Mouse (Mus musculus) lung, postnatal 25 days (tissue): Measurements from ENCODE around the gene Rexo4.

Experiments used
- DNase-seq: peaks from one replicate; pipeline ENCODE4 v3.0.0; 2022; ENCODE audit warnings: low spot score

Rexo4 gene

GRCm38 (mm10) chr2:26963923-26964723 is at the start of gene Rexo4:
Gene Rexo4, minus strand, starts transcription at chr2:26964386.
- peak; percentile 90 for DNase-seq

DNA sequence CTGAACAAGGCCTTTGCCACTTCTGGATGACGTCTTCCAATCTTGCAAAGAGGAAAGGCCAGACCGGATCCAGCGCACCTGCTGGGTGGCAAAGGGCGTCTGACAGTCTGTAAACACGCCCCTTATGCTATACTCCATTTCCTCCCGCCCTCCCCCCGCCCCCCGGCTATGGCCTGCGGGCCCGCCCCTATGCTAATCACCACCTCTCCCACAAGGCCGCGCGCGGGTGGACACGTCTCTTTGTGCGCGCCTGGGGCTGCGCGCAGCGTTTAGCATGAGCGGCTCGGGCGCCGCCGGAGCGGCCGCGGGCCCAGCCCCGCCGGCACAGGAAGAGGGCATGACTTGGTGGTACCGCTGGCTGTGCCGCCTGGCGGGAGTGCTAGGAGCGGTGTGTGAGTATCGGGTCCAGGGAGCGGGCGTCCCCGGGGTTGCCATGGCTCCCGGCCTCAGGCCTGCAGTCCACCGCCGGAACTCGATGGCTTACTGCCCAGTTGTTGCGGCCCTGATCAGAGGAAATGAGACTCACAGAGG is 45.6 kb upstream of the Rexo4 start, which contains the start of gene Cacfd1:
Gene Cacfd1 (plus strand): TSS at position 213 of the 531 bp plus-strand sequence.
- peak; percentile 87 for DNase-seq

GRCm38 (mm10) chr2:27007701-27008100 is 43.5 kb upstream of the Rexo4 start:
- DNase-seq, result no peak

- no peak for DNase-seq
Measured at GRCm38 (mm10) chr2:27006255-27006654, 42.1 kb upstream of the Rexo4 start.

DNA sequence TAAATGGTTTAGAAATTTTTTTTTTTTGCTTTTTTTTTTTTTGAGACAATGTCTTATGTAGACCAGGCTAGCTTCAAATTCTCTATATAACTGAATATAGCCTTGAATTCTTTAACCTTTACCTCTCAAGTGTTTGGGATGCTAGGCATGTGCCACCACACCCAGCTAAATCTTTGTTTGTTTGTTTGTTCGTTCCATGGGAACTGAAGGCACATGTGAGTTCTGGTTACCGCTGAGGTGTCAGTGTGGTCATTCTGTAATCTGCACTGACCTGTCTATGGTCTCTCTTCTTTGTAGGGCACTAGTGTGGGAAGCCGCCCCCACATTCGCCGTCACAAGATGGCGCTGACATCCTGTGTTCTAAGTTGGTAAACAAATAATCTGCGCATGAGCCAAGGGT is 33.8 kb upstream of the Rexo4 start:
- DNase-seq, result no peak

- DNase-seq, result no peak
Measured at GRCm38 (mm10) chr2:26997498-26997897, 33.3 kb upstream of the Rexo4 start.

DNA sequence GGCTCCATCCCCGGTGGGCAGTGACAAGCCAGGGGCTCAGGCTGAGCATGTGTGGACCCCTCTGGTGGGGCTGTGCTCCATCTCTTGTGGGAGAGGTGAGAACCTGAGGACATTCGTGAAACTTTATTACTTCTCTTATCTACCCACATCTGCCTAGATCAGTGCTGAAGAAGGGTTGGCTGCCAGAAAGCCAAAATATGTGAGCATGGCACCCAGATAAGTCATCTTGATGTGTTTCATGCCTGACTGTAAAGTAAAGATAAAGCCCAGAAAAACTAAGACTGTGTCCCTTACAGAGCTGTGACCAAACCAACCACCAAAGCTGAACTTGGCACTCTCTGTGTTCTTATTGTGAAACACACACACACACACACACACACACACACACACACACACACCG is 29.8 kb upstream of the Rexo4 start:
- DNase-seq, result no peak

DNA sequence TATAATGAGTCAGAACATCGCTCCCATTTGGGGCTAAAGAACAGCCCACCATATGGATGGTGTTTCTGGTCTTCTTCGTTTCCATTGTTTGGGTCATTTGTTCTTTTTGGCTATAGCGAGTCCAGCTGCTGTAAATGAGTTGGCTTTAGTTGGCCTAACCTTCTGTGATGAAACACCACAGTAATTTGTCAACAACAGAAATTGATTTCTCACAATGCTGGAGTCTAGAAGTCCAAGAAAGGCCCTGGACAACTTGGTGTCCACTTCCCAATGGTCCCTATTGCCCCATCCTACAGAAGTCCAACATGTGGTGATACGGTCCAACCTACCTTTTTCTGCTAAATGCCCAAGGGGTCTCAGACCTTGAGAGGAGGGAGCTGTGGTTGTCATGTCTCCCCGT is 20.5 kb upstream of the Rexo4 start:
- no peak for DNase-seq

DNA sequence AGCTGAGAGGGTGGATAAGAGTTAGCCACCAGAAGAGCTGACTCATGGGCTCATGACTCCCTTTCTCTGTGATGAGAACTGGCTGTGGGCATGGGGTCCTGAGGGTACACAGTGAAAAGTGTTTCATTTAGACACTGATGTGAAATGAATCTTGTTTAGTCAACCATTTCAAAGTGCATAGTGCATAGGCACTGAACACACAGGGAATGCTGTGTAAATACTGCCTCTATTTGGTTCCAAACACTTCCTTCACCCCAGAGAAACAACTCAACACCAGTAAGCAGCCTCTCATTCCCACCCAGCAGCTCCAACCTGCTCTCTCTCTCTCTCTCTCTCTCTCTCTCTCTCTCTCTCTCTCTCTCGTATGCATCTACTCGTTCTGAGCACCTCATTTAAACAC is 20.0 kb upstream of the Rexo4 start:
- no peak for DNase-seq

DNA sequence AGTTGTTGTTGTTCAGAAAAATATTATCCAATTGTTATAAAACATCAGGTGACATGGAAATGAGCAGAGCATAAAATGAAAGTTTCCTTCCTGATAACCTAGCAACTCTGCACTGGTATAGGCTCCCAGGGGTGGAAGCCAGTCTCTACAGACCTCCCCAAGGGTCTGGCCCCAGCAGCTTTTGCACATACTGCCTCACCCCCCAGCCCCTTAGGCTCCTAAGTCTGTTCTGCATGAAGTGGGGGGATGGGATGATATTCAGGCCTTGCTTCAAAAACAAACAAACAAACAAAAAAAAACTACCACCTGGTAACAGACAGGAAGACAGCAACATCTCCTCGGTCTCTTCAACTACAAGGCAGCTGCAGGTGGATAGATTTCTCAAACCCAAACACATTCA is 16.2 kb upstream of the Rexo4 start:
- DNase-seq, result no peak

DNA sequence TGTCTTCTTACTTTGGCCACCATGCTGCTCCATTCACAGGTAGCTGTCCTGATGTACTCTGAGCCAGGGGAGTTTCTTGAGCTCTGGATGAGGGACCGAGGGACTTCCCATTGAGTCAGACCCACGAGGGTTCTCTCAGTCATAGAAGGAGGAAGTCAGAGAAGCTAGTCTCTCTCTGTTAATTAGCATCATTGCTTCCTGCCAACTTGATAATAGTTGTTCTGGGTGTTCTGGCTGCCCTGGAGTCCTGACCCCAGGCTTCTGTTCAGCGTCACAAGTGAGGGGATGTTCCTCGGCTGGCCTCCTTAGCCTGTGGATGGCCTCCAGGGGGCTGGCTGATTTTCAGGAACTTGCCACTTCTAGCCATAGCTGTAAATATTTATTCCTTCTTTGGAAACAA is 9.8 kb upstream of the Rexo4 start:
- DNase-seq, result no peak

GRCm38 (mm10) chr2:26973116-26973515 is 8.9 kb upstream of the Rexo4 start, which contains the start of gene Adamts13:
Gene Adamts13, plus strand, starts transcription at chr2:26973416.
- no peak for DNase-seq

DNA sequence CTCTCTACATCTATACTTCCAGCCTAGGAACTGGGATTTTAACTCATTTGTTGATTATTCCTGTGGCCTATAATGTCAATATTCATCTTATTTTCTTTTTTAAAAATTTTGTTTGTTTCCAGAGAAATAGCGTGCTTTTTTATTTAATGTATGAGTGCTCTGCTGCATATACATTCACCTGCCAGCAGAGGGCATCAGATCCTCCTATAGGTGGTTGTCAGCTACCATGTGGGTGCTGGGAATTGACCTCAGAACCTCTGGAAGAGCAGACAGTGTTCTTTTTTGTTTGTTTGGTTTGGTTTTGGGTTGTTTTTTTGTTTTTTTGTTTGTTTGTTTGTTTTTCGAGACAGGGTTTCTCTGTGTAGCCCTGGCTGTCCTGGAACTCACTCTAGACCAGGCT is 3.1 kb upstream of the Rexo4 start:
- no peak for DNase-seq

GRCm38 (mm10) chr2:26964724-26965370 is 661 bp upstream of the Rexo4 start:
- DNase-seq, result no peak

- DNase-seq, result no peak
Measured at GRCm38 (mm10) chr2:26960756-26961155, 3.4 kb downstream of the Rexo4 start.

DNA sequence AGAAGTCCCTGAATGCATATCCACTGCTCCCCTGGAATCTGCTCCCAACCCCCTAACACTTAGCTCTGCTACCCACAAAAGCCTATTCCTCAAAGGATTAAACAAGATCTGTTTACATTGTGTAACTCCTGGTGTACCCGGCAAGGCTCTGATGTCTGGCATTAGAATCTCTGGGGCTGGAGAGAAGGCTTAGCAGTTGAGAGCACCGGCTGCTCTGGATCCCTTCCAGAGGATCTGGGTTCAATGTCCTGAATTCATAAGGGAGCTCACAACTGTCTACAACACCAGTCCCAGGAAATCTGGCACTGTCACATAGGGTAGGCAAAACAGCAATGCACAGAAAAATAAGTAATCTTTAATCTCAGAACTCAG is 6.7 kb downstream of the Rexo4 start:
- DNase-seq, result no peak

- no peak for DNase-seq
Measured at GRCm38 (mm10) chr2:26956811-26957487, 7.2 kb downstream of the Rexo4 start.

DNA sequence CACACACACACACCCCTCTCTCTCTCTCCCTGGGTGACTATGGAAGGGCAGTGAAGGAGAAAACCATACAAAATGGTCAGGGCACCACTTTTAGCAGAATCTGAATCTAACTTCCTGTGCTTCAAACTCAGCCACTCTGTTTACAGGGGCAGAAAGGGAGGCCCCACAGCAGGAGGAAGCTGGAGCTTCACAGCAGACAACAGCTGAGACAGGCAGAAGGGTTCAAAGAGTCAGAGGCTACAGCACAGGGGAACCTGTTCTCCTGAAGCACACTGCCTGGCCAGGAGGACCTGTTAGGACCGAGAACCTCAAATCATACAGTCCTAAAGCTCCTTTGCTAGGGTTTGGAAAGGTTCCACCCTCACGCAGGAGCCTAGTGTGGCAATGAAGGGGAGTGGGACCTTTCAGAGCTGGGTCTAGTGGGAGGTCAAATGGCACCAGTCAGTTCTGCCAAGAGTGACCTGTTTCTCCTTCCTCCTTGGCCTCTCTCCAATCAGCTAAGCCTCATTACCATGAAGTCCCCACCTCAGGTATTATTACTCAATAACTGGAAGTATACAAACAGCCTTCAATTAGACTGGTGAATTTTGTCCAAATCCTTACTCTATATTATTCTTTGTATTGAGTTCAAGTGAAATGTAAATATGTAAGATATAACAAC is 9.3 kb downstream of the Rexo4 start:
- peak; percentile 52 for DNase-seq

DNA sequence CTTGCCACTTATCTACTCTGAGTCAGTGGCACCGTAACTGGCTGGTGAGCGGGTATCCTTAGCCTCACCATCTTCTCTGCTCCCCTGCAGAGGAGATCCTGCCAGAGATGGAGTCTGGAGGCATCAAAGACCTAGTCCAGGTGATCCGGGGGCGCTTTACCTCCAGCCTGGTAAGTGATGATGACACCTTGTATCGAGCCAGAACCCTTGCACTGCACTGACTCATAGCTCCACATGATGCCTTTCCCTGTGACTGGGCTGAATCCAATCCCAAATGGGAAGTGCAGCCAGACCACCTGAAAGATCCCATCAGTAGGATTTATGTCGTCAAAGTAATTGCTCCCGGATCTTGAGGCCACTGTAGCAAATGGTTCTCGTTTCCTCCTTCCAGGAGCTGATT is 11.3 kb downstream of the Rexo4 start:
- no peak for DNase-seq

GRCm38 (mm10) chr2:26952193-26952592 is 12.0 kb downstream of the Rexo4 start:
- no peak for DNase-seq

- no peak for DNase-seq
Measured at GRCm38 (mm10) chr2:26951346-26951905, 12.8 kb downstream of the Rexo4 start.

GRCm38 (mm10) chr2:26950411-26950810 is 13.8 kb downstream of the Rexo4 start:
- DNase-seq, result no peak
